Mouse (Mus musculus): Measurements from ENCODE around the gene Ldlrad1.

Ldlrad1 gene

GRCm38 (mm10) chr4:107211465-107211864, 2.5 kb downstream of the Ldlrad1 start:
- DNase-seq (ENCODE audit: low read depth, low spot score) = no peak

GRCm38 (mm10) chr4:107211936-107212335, 3.0 kb downstream of the Ldlrad1 start:
- no peak for DNase-seq (ENCODE audit: low read depth, low spot score)

- no peak for DNase-seq (ENCODE audit: low read depth, low spot score)
These were observed 4.5 kb downstream of the Ldlrad1 start for GRCm38 (mm10) chr4:107213279-107214011.

- no peak for DNase-seq (ENCODE audit: low read depth, low spot score)
These were observed 8.6 kb downstream of the Ldlrad1 start for GRCm38 (mm10) chr4:107217574-107217973.

GRCm38 (mm10) chr4:107221524-107221923, 12.5 kb downstream of the Ldlrad1 start:
- DNase-seq (ENCODE audit: low read depth, low spot score) = no peak

GRCm38 (mm10) chr4:107223225-107224204, 14.5 kb downstream of the Ldlrad1 start:
- DNase-seq (ENCODE audit: low read depth, low spot score) = no peak

- DNase-seq (ENCODE audit: low read depth, low spot score) = no peak
These were observed 17.3 kb downstream of the Ldlrad1 start for GRCm38 (mm10) chr4:107226313-107226712.

- no peak for DNase-seq (ENCODE audit: low read depth, low spot score)
These were observed 23.2 kb downstream of the Ldlrad1 start for GRCm38 (mm10) chr4:107232219-107232618.

- DNase-seq (ENCODE audit: low read depth, low spot score) = no peak
These were observed 29.3 kb downstream of the Ldlrad1 start for GRCm38 (mm10) chr4:107238253-107238652.

- no peak for DNase-seq (ENCODE audit: low read depth, low spot score)
These were observed 31.2 kb downstream of the Ldlrad1 start for GRCm38 (mm10) chr4:107240196-107240595.

GRCm38 (mm10) chr4:107243365-107244333, 34.7 kb downstream of the Ldlrad1 start:
- DNase-seq (ENCODE audit: low read depth, low spot score) = no peak

GRCm38 (mm10) chr4:107245368-107245767, 36.4 kb downstream of the Ldlrad1 start:
- no peak for DNase-seq (ENCODE audit: low read depth, low spot score)

- DNase-seq (ENCODE audit: low read depth, low spot score) = no peak
These were observed 37.1 kb downstream of the Ldlrad1 start for GRCm38 (mm10) chr4:107246040-107246439.

GRCm38 (mm10) chr4:107247110-107247509, 38.1 kb downstream of the Ldlrad1 start:
- DNase-seq (ENCODE audit: low read depth, low spot score) = no peak

- no peak for DNase-seq (ENCODE audit: low read depth, low spot score)
These were observed 39.1 kb downstream of the Ldlrad1 start for GRCm38 (mm10) chr4:107248061-107248460.

- DNase-seq (ENCODE audit: low read depth, low spot score) = no peak
These were observed 40.5 kb downstream of the Ldlrad1 start for GRCm38 (mm10) chr4:107249471-107249870.

GRCm38 (mm10) chr4:107250494-107250893, 41.5 kb downstream of the Ldlrad1 start:
- DNase-seq (ENCODE audit: low read depth, low spot score) = peak; percentile 48

GRCm38 (mm10) chr4:107252522-107252921, 43.5 kb downstream of the Ldlrad1 start:
- DNase-seq (ENCODE audit: low read depth, low spot score) = no peak

GRCm38 (mm10) chr4:107253125-107254091, 44.4 kb downstream of the Ldlrad1 start, which contains the start of the genes Lrrc42 and Hspb11:
Lrrc42 (minus strand) TSS chr4:107253532.
Hspb11 (plus strand) TSS chr4:107253593.
- DNase-seq (ENCODE audit: low read depth, low spot score) = peak; percentile 96

GRCm38 (mm10) chr4:107254414-107254813, 45.4 kb downstream of the Ldlrad1 start:
- no peak for DNase-seq (ENCODE audit: low read depth, low spot score)
